Mouse (Mus musculus): Measurements from ENCODE around the gene Olfr819. TPM values are rescaled to one million over a fixed set of nuclear protein-coding genes. Genes with fewer than 3 reads are reported as not detected.
"Not testable (repeated sequence)": the region's sequence is repeated elsewhere in the genome, so short reads cannot be mapped to it uniquely, and the experiment has no call there.

The Olfr819 gene
- not detected in 2 replicates for polyA plus RNA-seq (2014; fragmentation: Nextera tagmentation; extraction: Ambion mirVana)

DNA sequence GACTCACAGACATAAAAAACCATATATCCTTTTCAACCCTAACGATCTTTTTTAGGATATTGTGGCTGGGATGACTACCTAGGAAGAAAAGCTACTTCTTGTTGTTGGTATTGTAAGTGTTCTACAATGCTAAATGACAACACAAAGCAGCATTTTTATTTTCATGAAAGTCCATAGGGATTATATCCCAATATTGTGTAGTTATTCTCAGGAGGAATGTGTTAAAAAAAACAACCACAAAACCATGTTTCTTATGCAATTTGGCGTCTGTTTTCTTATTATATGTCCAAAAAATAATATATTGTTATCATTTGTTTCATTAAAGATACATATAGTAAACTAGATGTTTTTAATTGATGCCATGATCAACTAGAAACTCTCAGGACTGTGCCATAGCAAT lies at the start of gene Olfr819:
Olfr819 (minus strand) TSS at position 101 of the 400 bp plus-strand sequence.
- not testable (repeated sequence) for H3K4me3 ChIP-seq (ENCODE audit: low read depth, low read length); ATAC-seq (ENCODE audit: low read depth); H3K27ac ChIP-seq (replicated peaks; ENCODE audit: low read depth, low read length); H3K4me2 ChIP-seq (ENCODE audit: low read depth, low read length); H3K9me3 ChIP-seq (ENCODE audit: control insufficient read depth, low read length); H3K4me1 ChIP-seq (ENCODE audit: control insufficient read depth, insufficient read depth, low read length); DNase-seq (ENCODE audit: low spot score); H3K36me3 ChIP-seq (ENCODE audit: control insufficient read depth, insufficient read depth, low read length); H3K9ac ChIP-seq (ENCODE audit: low read depth, low read length); H3K27me3 ChIP-seq (replicated peaks; ENCODE audit: control insufficient read depth, insufficient read depth, low read length)
- WGBS, result 72% methylated on average over 2 of the region's 2 CpGs

DNA sequence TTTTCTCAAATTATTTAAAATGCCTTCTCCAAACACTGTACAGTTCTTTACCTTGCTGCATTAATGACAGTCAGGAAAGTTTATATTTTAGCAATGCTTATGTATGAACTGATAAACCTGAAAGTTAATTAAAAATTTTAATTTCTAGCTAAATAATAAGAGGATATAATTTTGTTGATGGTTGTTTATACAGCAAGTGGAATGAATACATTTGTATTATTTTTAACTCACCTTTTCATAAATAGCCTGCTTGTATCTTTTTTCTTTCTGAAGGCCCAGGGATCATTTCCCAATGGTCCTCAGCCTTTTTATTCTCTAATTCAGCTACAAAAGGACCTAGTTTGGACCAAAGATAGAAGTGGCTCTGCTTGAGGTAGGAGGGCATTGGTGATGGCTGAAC lies 45.3 kb upstream of the Olfr819 start, which contains the start of gene Olfr820:
Olfr820 (plus strand) TSS at position 301 of the 400 bp plus-strand sequence.
- Histone ChIP-seq H3K36me3 (ENCODE audit: control insufficient read depth, insufficient read depth, low read length) (no peaks in the 10 kb centered on the region), H3K9ac (ENCODE audit: low read depth, low read length) (no peak within 1 kb of the TSS), H3K4me1 (ENCODE audit: control insufficient read depth, insufficient read depth, low read length) (no peaks in the 10 kb centered on the region), H3K9me3 (ENCODE audit: control insufficient read depth, low read length) (no peaks in the 10 kb centered on the region), H3K4me2 (ENCODE audit: low read depth, low read length) (no peak within 1 kb of the TSS), H3K27ac (replicated peaks; ENCODE audit: low read depth, low read length) (no peak within 1 kb of the TSS), H3K27me3 (replicated peaks; ENCODE audit: control insufficient read depth, insufficient read depth, low read length) (no peaks in the 10 kb centered on the region), H3K4me3 (ENCODE audit: low read depth, low read length) (no peak within 1 kb of the TSS)
- DNase-seq (ENCODE audit: low spot score), result no peak
- no peak for ATAC-seq (ENCODE audit: low read depth)

- H3K27ac ChIP-seq (replicated peaks; ENCODE audit: low read depth, low read length); H3K4me1 ChIP-seq (ENCODE audit: control insufficient read depth, insufficient read depth, low read length); H3K36me3 ChIP-seq (ENCODE audit: control insufficient read depth, insufficient read depth, low read length); H3K4me2 ChIP-seq (ENCODE audit: low read depth, low read length); DNase-seq (ENCODE audit: low spot score); H3K9ac ChIP-seq (ENCODE audit: low read depth, low read length); H3K27me3 ChIP-seq (replicated peaks; ENCODE audit: control insufficient read depth, insufficient read depth, low read length); ATAC-seq (ENCODE audit: low read depth); H3K9me3 ChIP-seq (ENCODE audit: control insufficient read depth, low read length); H3K4me3 ChIP-seq (ENCODE audit: low read depth, low read length): not testable (repeated sequence)
- WGBS, result 90% methylated on average over 4 of the region's 4 CpGs
These were observed 38.3 kb upstream of the Olfr819 start for GRCm38 (mm10) chr10:130005366-130005765.

DNA sequence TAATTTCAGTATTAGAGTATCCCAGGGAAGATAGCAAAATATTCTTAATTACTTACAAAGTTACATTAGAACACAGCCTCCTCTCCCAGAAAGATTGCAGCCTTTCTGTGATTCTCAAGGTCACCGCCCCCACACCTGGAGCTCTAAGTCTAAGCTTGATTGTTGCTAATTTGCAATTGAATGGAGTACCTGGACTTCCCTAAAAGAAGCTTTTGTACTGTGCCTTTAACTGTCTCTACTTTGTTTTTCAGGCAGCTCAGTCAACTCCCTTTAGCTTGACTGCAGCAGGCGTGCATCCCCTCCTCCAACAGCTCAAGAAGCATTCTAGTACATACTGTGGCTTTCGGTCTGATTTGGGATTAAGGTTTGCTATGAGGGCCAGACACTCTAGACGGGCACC lies 37.0 kb upstream of the Olfr819 start:
- H3K9ac ChIP-seq (ENCODE audit: low read depth, low read length); ATAC-seq (ENCODE audit: low read depth); H3K4me1 ChIP-seq (ENCODE audit: control insufficient read depth, insufficient read depth, low read length); H3K9me3 ChIP-seq (ENCODE audit: control insufficient read depth, low read length); H3K36me3 ChIP-seq (ENCODE audit: control insufficient read depth, insufficient read depth, low read length); H3K4me3 ChIP-seq (ENCODE audit: low read depth, low read length); H3K27ac ChIP-seq (replicated peaks; ENCODE audit: low read depth, low read length); H3K27me3 ChIP-seq (replicated peaks; ENCODE audit: control insufficient read depth, insufficient read depth, low read length); DNase-seq (ENCODE audit: low spot score); H3K4me2 ChIP-seq (ENCODE audit: low read depth, low read length): not testable (repeated sequence)
- WGBS, result 79% methylated on average over 4 of the region's 4 CpGs

- not testable (repeated sequence) for H3K36me3 ChIP-seq (ENCODE audit: control insufficient read depth, insufficient read depth, low read length); H3K27me3 ChIP-seq (replicated peaks; ENCODE audit: control insufficient read depth, insufficient read depth, low read length)
- no CpG with 5 or more reads among the region's 1 CpGs for WGBS
These were observed 17.9 kb upstream of the Olfr819 start, which contains the start of gene Gm10310 for GRCm38 (mm10) chr10:129984962-129985361. Gene Gm10310, minus strand, starts transcription at chr10:129985062.

DNA sequence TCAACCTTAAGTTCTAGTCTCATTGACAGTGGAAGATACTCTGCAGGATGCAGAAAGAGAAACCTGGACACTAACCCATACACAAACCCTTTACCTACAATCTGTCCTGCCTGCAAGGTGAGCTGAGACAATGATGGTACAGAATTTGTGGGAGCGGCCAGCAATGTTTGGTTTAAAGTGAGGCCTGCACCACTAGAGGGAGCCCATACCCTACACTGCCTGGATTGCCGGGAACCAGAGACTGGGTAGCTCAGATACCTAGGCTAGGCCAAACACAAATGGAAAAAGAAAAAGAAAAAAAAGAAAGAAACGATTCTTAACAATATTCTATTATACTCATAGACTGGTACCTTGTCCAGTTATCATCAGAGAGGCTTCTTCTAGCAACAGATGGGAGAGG lies 14.8 kb upstream of the Olfr819 start:
- no CpG with 5 or more reads among the region's 3 CpGs for WGBS
- not testable (repeated sequence) for H3K27ac ChIP-seq (replicated peaks; ENCODE audit: low read depth, low read length); ATAC-seq (ENCODE audit: low read depth)

More at GRCm38 (mm10) chr10:129984962-129985361, 17.9 kb upstream of the Olfr819 start, which contains the start of gene Gm10310:
- ATAC-seq (ENCODE audit: low read depth); H3K4me1 ChIP-seq (ENCODE audit: control insufficient read depth, insufficient read depth, low read length); H3K4me3 ChIP-seq (ENCODE audit: low read depth, low read length); H3K27ac ChIP-seq (replicated peaks; ENCODE audit: low read depth, low read length); H3K9me3 ChIP-seq (ENCODE audit: control insufficient read depth, low read length); H3K4me2 ChIP-seq (ENCODE audit: low read depth, low read length); DNase-seq (ENCODE audit: low spot score); H3K9ac ChIP-seq (ENCODE audit: low read depth, low read length): not testable (repeated sequence)

GRCm38 (mm10) chr10:129976040-129976439 lies 9.0 kb upstream of the Olfr819 start, which contains the start of gene Olfr247:
Gene Olfr247, minus strand, starts transcription at chr10:129976140.
- no CpG with 5 or more reads among the region's 2 CpGs for WGBS

More for the DNA sequence above, 14.8 kb upstream of the Olfr819 start:
- not testable (repeated sequence) for H3K4me3 ChIP-seq (ENCODE audit: low read depth, low read length); H3K9me3 ChIP-seq (ENCODE audit: control insufficient read depth, low read length); H3K36me3 ChIP-seq (ENCODE audit: control insufficient read depth, insufficient read depth, low read length); H3K4me1 ChIP-seq (ENCODE audit: control insufficient read depth, insufficient read depth, low read length); H3K9ac ChIP-seq (ENCODE audit: low read depth, low read length); DNase-seq (ENCODE audit: low spot score); H3K27me3 ChIP-seq (replicated peaks; ENCODE audit: control insufficient read depth, insufficient read depth, low read length); H3K4me2 ChIP-seq (ENCODE audit: low read depth, low read length)

GRCm38 (mm10) chr10:129972994-129973393 lies 5.9 kb upstream of the Olfr819 start:
- ATAC-seq (ENCODE audit: low read depth), result not testable (repeated sequence)

More at GRCm38 (mm10) chr10:129976040-129976439, 9.0 kb upstream of the Olfr819 start, which contains the start of gene Olfr247:
- not testable (repeated sequence) for H3K4me2 ChIP-seq (ENCODE audit: low read depth, low read length); H3K4me3 ChIP-seq (ENCODE audit: low read depth, low read length); DNase-seq (ENCODE audit: low spot score); H3K9ac ChIP-seq (ENCODE audit: low read depth, low read length); H3K36me3 ChIP-seq (ENCODE audit: control insufficient read depth, insufficient read depth, low read length); H3K9me3 ChIP-seq (ENCODE audit: control insufficient read depth, low read length); ATAC-seq (ENCODE audit: low read depth); H3K27me3 ChIP-seq (replicated peaks; ENCODE audit: control insufficient read depth, insufficient read depth, low read length); H3K4me1 ChIP-seq (ENCODE audit: control insufficient read depth, insufficient read depth, low read length); H3K27ac ChIP-seq (replicated peaks; ENCODE audit: low read depth, low read length)

GRCm38 (mm10) chr10:129966232-129966631 lies 834 bp downstream of the Olfr819 start:
- not testable (repeated sequence) for ATAC-seq (ENCODE audit: low read depth)

More at GRCm38 (mm10) chr10:129972994-129973393, 5.9 kb upstream of the Olfr819 start:
- H3K4me3 ChIP-seq (ENCODE audit: low read depth, low read length); H3K36me3 ChIP-seq (ENCODE audit: control insufficient read depth, insufficient read depth, low read length); H3K27me3 ChIP-seq (replicated peaks; ENCODE audit: control insufficient read depth, insufficient read depth, low read length); H3K9me3 ChIP-seq (ENCODE audit: control insufficient read depth, low read length); H3K4me1 ChIP-seq (ENCODE audit: control insufficient read depth, insufficient read depth, low read length); H3K27ac ChIP-seq (replicated peaks; ENCODE audit: low read depth, low read length); DNase-seq (ENCODE audit: low spot score); H3K9ac ChIP-seq (ENCODE audit: low read depth, low read length); H3K4me2 ChIP-seq (ENCODE audit: low read depth, low read length): not testable (repeated sequence)
- no CpG with 5 or more reads among the region's 3 CpGs for WGBS

More at GRCm38 (mm10) chr10:129966232-129966631, 834 bp downstream of the Olfr819 start:
- not testable (repeated sequence) for H3K4me2 ChIP-seq (ENCODE audit: low read depth, low read length); DNase-seq (ENCODE audit: low spot score); H3K27ac ChIP-seq (replicated peaks; ENCODE audit: low read depth, low read length); H3K9me3 ChIP-seq (ENCODE audit: control insufficient read depth, low read length); H3K27me3 ChIP-seq (replicated peaks; ENCODE audit: control insufficient read depth, insufficient read depth, low read length); H3K4me1 ChIP-seq (ENCODE audit: control insufficient read depth, insufficient read depth, low read length); H3K9ac ChIP-seq (ENCODE audit: low read depth, low read length); H3K4me3 ChIP-seq (ENCODE audit: low read depth, low read length); H3K36me3 ChIP-seq (ENCODE audit: control insufficient read depth, insufficient read depth, low read length)
- 100% methylated on average over 2 of the region's 3 CpGs for WGBS
